Mouse (Mus musculus): ENCODE measurements around the gene Ggt6. TPM values are rescaled to one million over a fixed set of nuclear protein-coding genes. Genes with fewer than 3 reads are reported as not detected.

Gene Ggt6
- total and polyA plus RNA-seq, 3 experiments = 0.04 TPM; not detected in 2

- Histone ChIP-seq H3K9me3 (replicated peaks; ENCODE audit: insufficient read depth, low read length) (no peaks in the 10 kb centered on the region), H3K4me3 (ENCODE audit: control insufficient read depth in 1 of 2, insufficient read depth in 1 of 2, low read depth in 2 of 2, low read length in 2 of 2) (no peak overlapping the region), H3K9ac (ENCODE audit: control insufficient read depth, low read depth, low read length, poor library complexity, severe bottlenecking) (no peak overlapping the region), H3K27me3 (ENCODE audit: control insufficient read depth in 1 of 2, insufficient read depth in 2 of 2, low read length in 2 of 2) (no peaks in the 10 kb centered on the region), H3K27ac (ENCODE audit: control insufficient read depth, low read depth, low read length) (no peak overlapping the region), H3K36me3 (ENCODE audit: control insufficient read depth in 1 of 2, insufficient read depth in 2 of 2, low read length in 2 of 2) (peaks cover 0 to 2% of the 10 kb centered on the region in 2 experiments; a peak in 1 of 4 replicates), H3K4me1 (ENCODE audit: control insufficient read depth in 1 of 2, insufficient read depth in 2 of 2, low read length in 2 of 2) (peaks cover 0 to 3% of the 10 kb centered on the region in 2 experiments; a peak in 2 of 4 replicates), H3K79me2 (ENCODE audit: control insufficient read depth, insufficient read depth, low read length, poor library complexity) (no peaks in the 10 kb centered on the region)
- TF ChIP-seq SMC3 (IDR thresholded peaks at IDR 0.05; ENCODE audit: low read depth, low read length) (no peak), USF2 (IDR thresholded peaks at IDR 0.05; ENCODE audit: borderline replicate concordance in 1 of 2, insufficient read depth in 1 of 2, low read depth in 1 of 2, low read length in 2 of 2) (no peak), MAZ (IDR thresholded peaks at IDR 0.05; ENCODE audit: low read depth, low read length) (no peak), GABPA (IDR thresholded peaks at IDR 0.05; ENCODE audit: low read depth, low read length) (no peak), ZKSCAN1 (IDR thresholded peaks at IDR 0.05; ENCODE audit: low read depth, low read length) (no peak), GATA1 (IDR thresholded peaks at IDR 0.05; ENCODE audit: low read depth, low read length) (no peak), BHLHE40 (IDR thresholded peaks at IDR 0.05; ENCODE audit: borderline replicate concordance, low read depth, low read length) (no peak), MYC (IDR thresholded peaks at IDR 0.05; ENCODE audit: low read depth, low read length) (no peak), ZC3H11A (IDR thresholded peaks at IDR 0.05; ENCODE audit: low read depth, low read length) (no peak), SIN3A (IDR thresholded peaks at IDR 0.05; ENCODE audit: low read length) (no peak), POLR2AphosphoS5 (IDR thresholded peaks at IDR 0.05; ENCODE audit: borderline replicate concordance, low read depth, low read length) (no peak), HCFC1 (IDR thresholded peaks at IDR 0.05; ENCODE audit: low read depth, low read length) (no peak), MAX (IDR thresholded peaks at IDR 0.05; ENCODE audit: low read length) (no peak), TAL1 (IDR thresholded peaks at IDR 0.05; ENCODE audit: low read length) (no peak), CHD1 (IDR thresholded peaks at IDR 0.05; ENCODE audit: low read depth, low read length) (no peak), TBP (IDR thresholded peaks at IDR 0.05; ENCODE audit: low read depth, low read length) (no peak)
- DNase-seq (ENCODE audit: low read depth, low spot score) = no peak
These were observed 33.3 kb upstream of the Ggt6 start for GRCm38 (mm10) chr11:72402017-72402416.

GRCm38 (mm10) chr11:72402969-72403368 is 32.4 kb upstream of the Ggt6 start:
- Histone ChIP-seq H3K27me3 (ENCODE audit: control insufficient read depth in 1 of 2, insufficient read depth in 2 of 2, low read length in 2 of 2) (no peaks in the 10 kb centered on the region), H3K4me3 (ENCODE audit: control insufficient read depth in 1 of 2, insufficient read depth in 1 of 2, low read depth in 2 of 2, low read length in 2 of 2) (no peak overlapping the region), H3K9ac (ENCODE audit: control insufficient read depth, low read depth, low read length, poor library complexity, severe bottlenecking) (no peak overlapping the region), H3K4me1 (ENCODE audit: control insufficient read depth in 1 of 2, insufficient read depth in 2 of 2, low read length in 2 of 2) (peaks cover 5 to 13% of the 10 kb centered on the region in 2 experiments; a peak in 3 of 4 replicates), H3K36me3 (ENCODE audit: control insufficient read depth in 1 of 2, insufficient read depth in 2 of 2, low read length in 2 of 2) (peaks cover 0 to 10% of the 10 kb centered on the region in 2 experiments; a peak in 2 of 4 replicates), H3K79me2 (ENCODE audit: control insufficient read depth, insufficient read depth, low read length, poor library complexity) (no peaks in the 10 kb centered on the region), H3K9me3 (replicated peaks; ENCODE audit: insufficient read depth, low read length) (no peaks in the 10 kb centered on the region), H3K27ac (ENCODE audit: control insufficient read depth, low read depth, low read length) (no peak overlapping the region)
- no peak for TF ChIP-seq MAFK (IDR thresholded peaks at IDR 0.05; ENCODE audit: borderline replicate concordance, low read depth, low read length)
- DNase-seq (ENCODE audit: low read depth, low spot score) = no peak

Measured in MEL (cell line).